Mouse (Mus musculus) frontal cortex, adult (tissue): Measurements from ENCODE around the gene Cyct.

Source experiments
- ATAC-seq: cut with Nextera tagmentation; 2 replicates; pipeline ENCODE4 v1.9.2; 2017; ENCODE audit warnings: mild to moderate bottlenecking, moderate library complexity, mixed read lengths; ENCODE audit not compliant: low TSS enrichment

Gene Cyct

DNA sequence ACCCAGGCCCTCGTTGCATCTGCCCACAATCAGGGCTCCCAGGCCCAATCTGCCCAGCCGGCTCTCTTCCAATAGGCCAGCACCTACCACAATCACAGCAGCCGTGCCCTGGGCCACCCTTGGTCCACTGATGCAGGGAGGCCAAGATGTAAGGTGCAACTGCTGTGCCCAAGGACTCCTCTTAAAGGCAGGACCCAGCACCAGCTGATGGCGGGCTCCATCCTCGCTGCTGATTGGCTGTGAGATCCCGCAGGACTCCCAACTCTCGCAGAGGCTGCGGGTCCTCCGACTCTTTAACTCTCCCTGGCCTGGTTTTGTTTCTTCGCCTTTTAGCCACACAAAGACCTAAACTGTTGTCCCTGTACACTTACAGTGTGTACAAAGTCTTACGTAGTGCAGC is at the start of gene Cyct:
Gene Cyct, minus strand, starts transcription at position 225 of the 400 bp plus-strand sequence.
- ATAC-seq, result no peak

- no peak for ATAC-seq
Observed at GRCm38 (mm10) chr2:76409986-76410385, 49.7 kb upstream of the Cyct start.

GRCm38 (mm10) chr2:76409526-76409925 is 49.3 kb upstream of the Cyct start:
- ATAC-seq, result no peak

DNA sequence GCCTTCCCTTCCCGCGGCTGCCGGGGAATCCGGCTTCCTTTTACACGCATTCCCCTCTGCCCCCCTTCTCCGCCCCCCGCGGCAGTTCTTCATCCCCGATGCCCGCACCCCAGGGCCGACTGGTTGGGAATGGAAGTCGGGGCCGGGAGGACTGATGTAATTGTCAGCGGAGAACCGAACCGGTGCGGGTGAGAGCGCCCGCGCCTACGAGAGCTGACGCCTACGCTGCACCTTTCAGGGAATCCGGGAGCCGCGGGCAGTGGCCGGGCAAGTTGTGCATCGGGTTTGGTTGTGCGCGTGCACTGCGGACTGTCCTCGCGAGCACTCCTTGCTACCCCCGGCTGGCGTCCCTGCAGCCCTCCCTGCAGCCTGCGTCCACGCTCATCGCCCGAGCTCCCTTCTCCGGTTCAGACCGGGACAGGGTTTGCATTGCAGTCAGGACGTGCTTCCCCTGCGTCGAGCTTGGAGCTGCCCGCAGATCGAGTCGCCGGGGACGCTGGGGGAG is 46.7 kb upstream of the Cyct start:
- ATAC-seq, result peak; percentile 75

- ATAC-seq, result peak; percentile 83
Observed at GRCm38 (mm10) chr2:76406151-76406936, 46.1 kb upstream of the Cyct start, which contains the start of gene Osbpl6. Osbpl6 (plus strand) TSS chr2:76406508.

GRCm38 (mm10) chr2:76405596-76406150 is 45.4 kb upstream of the Cyct start:
- ATAC-seq, result peak; percentile 3; the same call in 1 of the 2 replicates

DNA sequence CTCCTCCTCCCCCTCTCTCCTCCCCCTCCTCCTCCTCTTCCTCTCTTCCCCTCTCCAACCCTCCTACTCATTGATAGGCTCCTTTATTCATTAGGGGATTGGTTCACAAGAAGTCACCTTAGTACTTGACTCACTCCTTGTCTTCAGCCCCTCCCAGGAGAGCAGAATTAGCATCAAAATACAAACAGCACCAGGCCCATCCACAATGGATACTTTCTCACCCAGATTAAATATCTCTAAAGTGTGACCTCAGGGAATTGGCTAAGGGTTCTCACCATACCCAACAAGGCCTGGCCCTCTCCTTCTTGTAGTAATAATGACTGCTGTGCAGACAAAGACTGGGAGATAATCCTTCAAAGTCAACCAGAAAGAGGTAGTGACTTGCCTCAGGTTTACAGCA is 39.9 kb upstream of the Cyct start:
- ATAC-seq, result no peak

- no peak for ATAC-seq
Observed at GRCm38 (mm10) chr2:76386531-76386930, 26.3 kb upstream of the Cyct start.

GRCm38 (mm10) chr2:76378646-76379045 is 18.4 kb upstream of the Cyct start:
- ATAC-seq, result no peak

GRCm38 (mm10) chr2:76374544-76375206 is 14.4 kb upstream of the Cyct start:
- ATAC-seq, result no peak

GRCm38 (mm10) chr2:76372244-76372643 is 12.0 kb upstream of the Cyct start:
- no peak for ATAC-seq

DNA sequence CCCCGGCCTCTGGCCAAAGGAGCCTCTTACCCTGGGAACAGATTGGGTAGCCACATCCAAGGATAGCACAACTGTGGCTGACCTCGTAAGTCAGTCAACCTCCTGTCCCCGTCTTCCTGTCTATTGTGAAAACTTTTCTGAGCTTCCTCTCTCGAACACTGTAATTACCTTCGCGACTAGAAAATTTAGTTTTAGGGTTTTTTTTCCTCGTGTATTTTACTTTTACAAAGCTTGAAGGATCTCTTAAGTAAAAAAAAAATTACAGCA is 10.3 kb upstream of the Cyct start:
- ATAC-seq, result no peak

DNA sequence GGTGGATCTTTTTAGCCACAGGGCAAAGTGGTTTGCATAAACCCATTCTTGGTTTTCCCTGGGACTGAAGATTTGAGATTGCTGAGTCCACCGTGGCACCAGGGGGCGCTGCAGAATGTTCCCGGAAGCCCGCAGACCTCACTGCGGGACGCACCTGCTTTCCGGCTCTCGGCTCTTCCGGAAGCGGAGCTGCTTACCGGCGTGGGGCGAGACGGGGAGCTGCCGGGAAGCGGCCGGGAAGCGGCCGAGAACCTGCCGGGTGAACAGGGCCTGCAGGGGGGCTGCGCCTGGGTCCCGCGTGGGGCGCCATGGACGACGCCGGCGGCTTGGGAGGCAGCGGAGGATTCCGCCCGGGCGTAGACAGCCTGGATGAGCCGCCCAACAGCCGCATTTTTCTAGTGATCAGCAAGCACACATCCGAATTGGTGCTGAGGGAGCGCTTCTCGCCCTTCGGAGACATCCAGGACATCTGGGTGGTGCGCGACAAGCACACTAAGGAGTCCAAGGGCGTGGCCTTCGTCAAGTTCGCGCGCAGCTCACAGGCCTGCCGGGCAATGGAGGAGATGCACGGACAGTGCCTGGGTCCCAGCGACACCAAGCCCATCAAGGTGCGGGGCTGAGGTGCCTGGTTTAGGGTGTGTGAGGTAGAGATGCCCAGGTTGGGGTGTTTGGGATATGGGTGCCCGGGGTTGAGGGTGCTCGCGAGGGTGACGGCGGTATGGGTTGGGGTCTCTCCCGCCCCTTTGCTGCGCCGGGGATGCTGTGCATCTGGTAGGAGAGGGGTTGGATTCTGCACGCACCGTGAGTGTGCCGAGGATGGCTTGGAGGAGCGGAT is 9.8 kb upstream of the Cyct start, which contains the start of gene Rbm45:
Gene Rbm45, plus strand, starts transcription at position 164 of the 835 bp plus-strand sequence.
- ATAC-seq, result peak; percentile 98

GRCm38 (mm10) chr2:76368861-76369660 is 8.8 kb upstream of the Cyct start:
- ATAC-seq, result no peak

DNA sequence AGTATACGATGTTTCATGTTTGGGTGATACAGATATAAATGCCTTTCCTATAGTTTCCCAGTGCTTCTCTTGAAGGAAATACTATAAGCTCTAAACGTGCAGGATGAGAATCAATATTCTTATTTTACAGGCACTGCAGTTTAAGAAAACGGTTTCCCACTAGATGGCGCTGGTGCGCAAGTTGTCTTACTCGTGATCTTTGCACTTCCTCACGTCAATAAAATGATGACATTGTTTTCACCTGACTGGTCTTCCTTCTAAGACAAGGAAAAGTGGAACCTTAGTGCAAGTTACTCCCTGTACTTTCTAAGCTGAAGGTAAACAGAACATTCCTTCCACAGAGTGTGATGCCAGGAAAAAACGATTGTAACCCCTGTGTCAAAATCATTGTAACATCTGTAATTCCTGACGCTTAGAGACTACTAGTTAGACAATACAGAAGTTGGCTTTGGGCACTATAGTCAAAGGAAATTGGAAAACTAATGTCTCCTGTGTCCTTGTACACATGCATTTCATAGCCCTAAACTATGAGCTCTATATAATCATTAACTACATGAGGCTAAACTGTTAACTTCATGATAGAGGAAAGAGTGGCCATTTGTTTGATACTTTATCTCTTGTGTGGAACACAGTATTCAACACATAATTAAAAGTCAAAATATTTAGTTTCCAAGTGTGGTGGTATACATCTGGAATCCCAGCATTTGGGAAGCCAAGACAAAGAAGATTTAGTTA is 7.1 kb upstream of the Cyct start:
- ATAC-seq, result peak; percentile 42; the same call in 1 of the 2 replicates

GRCm38 (mm10) chr2:76365811-76366210 is 5.6 kb upstream of the Cyct start:
- ATAC-seq, result no peak

- no peak for ATAC-seq
Observed at GRCm38 (mm10) chr2:76362111-76362510, 1.9 kb upstream of the Cyct start.

- ATAC-seq, result no peak
Observed at GRCm38 (mm10) chr2:76347839-76348238, 12.4 kb downstream of the Cyct start.

DNA sequence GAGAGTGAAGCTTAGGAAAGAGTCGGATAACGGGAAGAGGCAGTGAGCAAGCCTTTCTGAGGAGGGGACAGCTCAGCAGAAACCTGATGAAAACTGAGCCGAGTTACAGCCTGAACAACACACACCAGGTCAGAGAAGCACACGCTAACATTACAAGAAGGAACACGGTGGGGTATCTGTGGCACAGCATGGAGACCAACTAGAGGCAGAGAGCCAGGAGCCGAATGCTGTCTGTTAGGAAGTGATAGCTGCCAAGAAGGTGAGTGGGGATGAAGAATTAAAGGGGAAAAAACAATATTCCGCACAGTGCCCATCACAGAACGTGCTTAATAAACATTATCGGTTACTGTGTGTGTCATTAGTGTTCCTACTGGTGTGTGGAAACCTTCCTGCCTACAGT is 18.1 kb downstream of the Cyct start:
- no peak for ATAC-seq
